Mouse (Mus musculus) heart, adult 2 months (tissue): ENCODE data around the gene Armc9.

ENCODE experiments used
- CTCF ChIP-seq: fragments of 200-600 bp; IDR thresholded peaks from 2 replicates; pipeline ENCODE4 v1.8.1; 2022; ENCODE audit warnings: antibody characterized with exemption, mild to moderate bottlenecking, moderate library complexity
- POLR2A ChIP-seq: fragments of 200-500 bp; IDR thresholded peaks from 2 replicates; pipeline ENCODE4 v1.6.1; 2011; ENCODE audit warnings: mild to moderate bottlenecking, low read depth, low read length, control low read depth; ENCODE audit not compliant: insufficient read depth

- TF ChIP-seq POLR2A (no peak), CTCF (no peak)
These were observed 153.5 kb downstream of the Armc9 start for GRCm38 (mm10) chr1:86307871-86308641.
